Mouse (Mus musculus) CH12.LX (cell line): ENCODE data around the gene Pck2. TPM values are rescaled to one million over a fixed set of nuclear protein-coding genes. Genes with fewer than 3 reads are reported as not detected.

Source experiments
- DNase-seq: peaks from one replicate; pipeline ENCODE4 v3.0.0-alpha.2; 2013; ENCODE audit errors: extremely low read depth
- H3K27ac ChIP-seq: 2 replicates; pipeline ENCODE4 v1.5.1; 2012; ENCODE audit warnings: low read depth, mild to moderate bottlenecking, control low read depth, moderate library complexity; ENCODE audit not compliant: insufficient read depth
- H3K27me3 ChIP-seq: replicated peaks from 2 replicates; pipeline ENCODE3; 2012; ENCODE audit warnings: inconsistent platforms
- H3K36me3 ChIP-seq, 2 experiments: replicated peaks in 1 of 2; 2 replicates each; pipeline versions ENCODE3 to v1.6.1; 2012; ENCODE audit warnings: inconsistent platforms in 1 of 2, low read length in 1 of 2, mild to moderate bottlenecking in 1 of 2, mixed read lengths in 1 of 2, moderate library complexity in 1 of 2; ENCODE audit not compliant: control insufficient read depth in 1 of 2, insufficient read depth in 1 of 2
- H3K4me1 ChIP-seq, 2 experiments: 2 replicates each; pipeline ENCODE4 v1.6.1; 2012; ENCODE audit warnings: inconsistent platforms in 1 of 2, moderate library complexity in 1 of 2; ENCODE audit not compliant: insufficient read depth in 2 of 2, control insufficient read depth in 1 of 2
- H3K4me2 ChIP-seq: 2 replicates; pipeline ENCODE4 v1.6.1; 2012; ENCODE audit warnings: low read depth, mild to moderate bottlenecking, control low read depth; ENCODE audit not compliant: poor library complexity, insufficient read depth, severe bottlenecking
- H3K4me3 ChIP-seq, 3 experiments: fragments of 150-350 bp in 1 of 3; sonication (generic) in 1 of 3; replicated peaks in 1 of 3; 2 replicates each; pipeline versions ENCODE3 to v1.5.1; 2011 to 2012; ENCODE audit warnings: low read depth in 2 of 3, low read length in 2 of 3, mild to moderate bottlenecking in 2 of 3, moderate library complexity in 2 of 3, control low read depth in 1 of 3, improper control_type of control experiment in 1 of 3, inconsistent platforms in 1 of 3, mixed read lengths in 1 of 3; ENCODE audit not compliant: poor library complexity in 1 of 3
- H3K79me2 ChIP-seq: replicated peaks from 2 replicates; pipeline ENCODE4 v1.6.1; 2012; ENCODE audit warnings: mild to moderate bottlenecking, moderate library complexity; ENCODE audit not compliant: control insufficient read depth, poor library complexity, insufficient read depth, severe bottlenecking; ENCODE audit errors: extremely low read depth
- H3K9ac ChIP-seq: 2 replicates; pipeline ENCODE4 v1.6.1; 2012; ENCODE audit warnings: low read depth, mild to moderate bottlenecking, control low read depth, moderate library complexity; ENCODE audit not compliant: insufficient read depth
- H3K9me3 ChIP-seq: replicated peaks from 2 replicates; pipeline ENCODE3; 2012; ENCODE audit warnings: low read length, inconsistent platforms, mixed read lengths
- BHLHE40 ChIP-seq: IDR thresholded peaks from 2 replicates; pipeline ENCODE4 v1.6.1; 2011; ENCODE audit warnings: mild to moderate bottlenecking, low read depth, low read length, improper control_type of control experiment
- CTCF ChIP-seq, 2 experiments: IDR thresholded peaks in 1 of 2; conservative IDR thresholded peaks in 1 of 2; 2 replicates each; pipeline ENCODE4 v1.5.1; 2011 to 2012; ENCODE audit warnings: low read depth in 2 of 2, low read length in 2 of 2, improper control_type of control experiment in 1 of 2, inconsistent platforms in 1 of 2, mild to moderate bottlenecking in 1 of 2, moderate library complexity in 1 of 2
- GABPA ChIP-seq: IDR thresholded peaks from 2 replicates; pipeline ENCODE4 v1.6.1; 2012; ENCODE audit warnings: low read depth, low read length, improper control_type of control experiment, inconsistent platforms; ENCODE audit not compliant: insufficient replicate concordance
- HCFC1 ChIP-seq: IDR thresholded peaks from 2 replicates; pipeline ENCODE4 v1.6.1; 2012; ENCODE audit warnings: low read depth, mild to moderate bottlenecking, inconsistent platforms, low read length, improper control_type of control experiment
- IRF4 ChIP-seq: IDR thresholded peaks from 2 replicates; pipeline ENCODE4 v1.6.1; 2014; ENCODE audit warnings: low read depth, mild to moderate bottlenecking, inconsistent platforms, low read length, improper control_type of control experiment
- JUND ChIP-seq: conservative IDR thresholded peaks from 2 replicates; pipeline ENCODE4 v1.6.1; 2011; ENCODE audit warnings: low read depth, low read length, improper control_type of control experiment
- MAFK ChIP-seq: IDR thresholded peaks from 2 replicates; pipeline ENCODE4 v1.6.1; 2011; ENCODE audit warnings: low read length, improper control_type of control experiment; ENCODE audit not compliant: insufficient replicate concordance
- MAZ ChIP-seq: IDR thresholded peaks from 2 replicates; pipeline ENCODE4 v1.6.1; 2012; ENCODE audit warnings: low read depth, mild to moderate bottlenecking, inconsistent platforms, low read length, improper control_type of control experiment, moderate library complexity
- MYC ChIP-seq: IDR thresholded peaks from 2 replicates; pipeline ENCODE4 v1.6.1; 2011; ENCODE audit warnings: low read depth, mild to moderate bottlenecking, improper control_type of control experiment, low read length
- NELFE ChIP-seq: IDR thresholded peaks from 2 replicates; pipeline ENCODE4 v1.6.1; 2011; ENCODE audit warnings: low read depth, low read length, improper control_type of control experiment
- NRF1 ChIP-seq: IDR thresholded peaks from 2 replicates; pipeline ENCODE4 v1.6.1; 2014; ENCODE audit warnings: low read depth, mild to moderate bottlenecking, inconsistent platforms, low read length, improper control_type of control experiment, moderate library complexity
- PAX5 ChIP-seq: IDR thresholded peaks from 2 replicates; pipeline ENCODE4 v1.6.1; 2012; ENCODE audit warnings: low read length, inconsistent platforms, mixed read lengths
- SMC3 ChIP-seq: IDR thresholded peaks from 2 replicates; pipeline ENCODE4 v1.6.1; 2011; ENCODE audit warnings: low read depth, low read length, improper control_type of control experiment
- TCF12 ChIP-seq: IDR thresholded peaks from 2 replicates; pipeline ENCODE4 v1.6.1; 2014; ENCODE audit warnings: low read depth, mild to moderate bottlenecking, inconsistent platforms, low read length, improper control_type of control experiment
- USF2 ChIP-seq: conservative IDR thresholded peaks from 2 replicates; pipeline ENCODE4 v1.6.1; 2011; ENCODE audit warnings: low read depth, low read length, improper control_type of control experiment
- ZC3H11A ChIP-seq: IDR thresholded peaks from 2 replicates; pipeline ENCODE4 v1.6.1; 2012; ENCODE audit warnings: low read depth, mild to moderate bottlenecking, inconsistent platforms, low read length, improper control_type of control experiment
- ZKSCAN1 ChIP-seq: IDR thresholded peaks from 2 replicates; pipeline ENCODE4 v1.6.1; 2012; ENCODE audit warnings: low read depth, inconsistent platforms, low read length, improper control_type of control experiment, borderline replicate concordance
- ZMIZ1 ChIP-seq: IDR thresholded peaks from 2 replicates; pipeline ENCODE4 v1.6.1; 2012; ENCODE audit warnings: low read depth, mild to moderate bottlenecking, inconsistent platforms, low read length, improper control_type of control experiment
- ZNF384 ChIP-seq: IDR thresholded peaks from 2 replicates; pipeline ENCODE4 v1.6.1; 2012; ENCODE audit warnings: low read depth, low read length, improper control_type of control experiment, inconsistent platforms
- dilution Hi-C: fragments of 300-500 bp; cut with MboI; formaldehyde crosslinking; loops from 2 replicates; pipeline ENCODE4 v1.14.3; 2020; ENCODE audit warnings: low sequenced_read_pairs; ENCODE audit not compliant: extremely low pct_unique_long_range_greater_than_20kb, extremely low pct_ligation_motif_present
- in situ Hi-C: fragments of 300-500 bp; cut with MboI; formaldehyde crosslinking; loops from 3 replicates; pipeline ENCODE4 v1.14.3; 2019; ENCODE audit warnings: low sequenced_read_pairs, low pct_ligation_motif_present, low pct_unique_long_range_greater_than_20kb, mixed read lengths
- polyA plus RNA-seq: library from polyadenylated mRNA; unstranded; fragments of >175 nt; gene quantifications from 2 replicates; pipeline ENCODE4 v1.2.1, GENCODE M21; 2012; ENCODE audit warnings: low read depth; ENCODE audit not compliant: insufficient read length
- total RNA-seq, 2 experiments: library from RNA; depleted of rRNA; stranded (reverse); fragments of 300-350 nt in 1 of 2; fragments of >200 nt in 1 of 2; gene quantifications; 2 replicates each; pipeline ENCODE4 v1.2.3; 2012 to 2014

Pck2 gene
- total and polyA plus RNA-seq, 3 experiments = 120 to 286 (median 144) TPM

GRCm38 (mm10) chr14:55505612-55506011 lies 34.5 kb upstream of the Pck2 start:
- dilution Hi-C loops = no loop called here
- in situ Hi-C loops = no loop called here
- Histone ChIP-seq H3K4me3 (no peak overlapping the region), H3K27ac (no peak overlapping the region), H3K9me3 (no peaks in the 10 kb centered on the region), H3K27me3 (no peaks in the 10 kb centered on the region)
- no peak for TF ChIP-seq NRF1
- TF ChIP-seq ZNF384 = peak; percentile 91
- no peak for TF ChIP-seq SMC3
- TF ChIP-seq TCF12 = no peak
- TF ChIP-seq, all 38 proteins: peak for 1
- H3K36me3 ChIP-seq = peaks cover 0 to 27% of the 10 kb centered on the region in 2 experiments
- H3K9ac ChIP-seq = no peak overlapping the region
- DNase-seq = no peak
- H3K79me2 ChIP-seq = no peaks in the 10 kb centered on the region
- H3K4me1 ChIP-seq = peaks cover 11 to 52% of the 10 kb centered on the region in 2 experiments
- H3K4me2 ChIP-seq = no peak overlapping the region

- Histone ChIP-seq H3K9ac (no peak overlapping the region), H3K9me3 (no peaks in the 10 kb centered on the region), H3K4me2 (no peak overlapping the region), H3K79me2 (no peaks in the 10 kb centered on the region), H3K4me3 (no peak overlapping the region), H3K27me3 (peaks cover 12% of the 10 kb centered on the region), H3K27ac (no peak overlapping the region), H3K36me3 (peaks cover 0 to 9% of the 10 kb centered on the region in 2 experiments), H3K4me1 (peaks cover 11 to 52% of the 10 kb centered on the region in 2 experiments)
- DNase-seq = no peak
- TF ChIP-seq SMC3 (no peak), NELFE (no peak), IRF4 (no peak), MAZ (no peak), HCFC1 (no peak), BHLHE40 (no peak), USF2 (no peak), MYC (no peak), ZKSCAN1 (no peak)
- in situ Hi-C loops = no loop called here
- dilution Hi-C loops = no loop called here
Measured at GRCm38 (mm10) chr14:55507801-55508200, 32.3 kb upstream of the Pck2 start.

GRCm38 (mm10) chr14:55509540-55509939 lies 30.5 kb upstream of the Pck2 start:
- TF ChIP-seq GABPA (no peak), PAX5 (no peak), ZC3H11A (no peak), JUND (no peak), ZMIZ1 (no peak), CTCF (conservative IDR thresholded peaks at IDR 0.05 in 1 of 2, IDR thresholded peaks at IDR 0.05 in 1 of 2; ENCODE audit: low read depth in 2 of 2, low read length in 2 of 2) (no peak), MAFK (no peak)
- Histone ChIP-seq H3K27ac (no peak overlapping the region), H3K4me1 (peaks cover 11 to 47% of the 10 kb centered on the region in 2 experiments), H3K36me3 (peaks cover 0 to 3% of the 10 kb centered on the region in 2 experiments), H3K79me2 (no peaks in the 10 kb centered on the region), H3K27me3 (peaks cover 23% of the 10 kb centered on the region), H3K9ac (no peak overlapping the region), H3K9me3 (no peaks in the 10 kb centered on the region), H3K4me3 (no peak overlapping the region), H3K4me2 (no peak overlapping the region)
- no peak for DNase-seq
- dilution Hi-C loops (no loop called here), in situ Hi-C loops (no loop called here)
